Mouse (Mus musculus) adipose tissue, adult 10 weeks (tissue): ENCODE results near the gene Serpina3a. TPM values are rescaled to one million over a fixed set of nuclear protein-coding genes. Genes with fewer than 3 reads are reported as not detected.

ENCODE experiments used
- polyA plus RNA-seq: library from polyadenylated mRNA; stranded (reverse); fragments of 350-450 nt; fragmentation: Illumina TruSeq; extraction: RNeasy Lipid Tissue Mini Kit (QIAGEN cat#74804); gene quantifications from one replicate; pipeline ENCODE4 v1.2.3, GENCODE M21; 2014; ENCODE audit warnings: low read depth, low replicate concordance

The Serpina3a gene
- polyA plus RNA-seq, result 0.69 TPM

DNA sequence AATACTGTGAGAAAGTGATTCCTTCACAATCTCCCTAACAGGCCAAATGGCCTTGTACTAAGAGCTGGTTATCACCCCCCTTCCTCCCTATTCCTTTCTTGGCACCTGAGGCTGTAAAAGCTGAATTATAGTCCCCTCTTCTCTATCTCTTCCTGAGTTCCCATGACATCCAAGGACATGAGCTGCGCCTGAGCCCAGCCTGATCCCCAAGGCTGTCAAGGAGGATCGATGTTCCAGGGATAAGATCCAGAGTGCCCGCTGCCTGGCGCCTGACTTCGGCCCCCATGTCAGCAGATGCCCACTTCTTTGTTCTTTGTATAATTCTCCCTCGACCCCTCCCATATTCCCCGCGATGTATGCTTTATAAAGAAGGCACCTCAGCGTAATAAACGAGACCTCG, at the start of gene Serpina3a:
Gene Serpina3a (plus strand): TSS at position 392 of the 400 bp plus-strand sequence.

DNA sequence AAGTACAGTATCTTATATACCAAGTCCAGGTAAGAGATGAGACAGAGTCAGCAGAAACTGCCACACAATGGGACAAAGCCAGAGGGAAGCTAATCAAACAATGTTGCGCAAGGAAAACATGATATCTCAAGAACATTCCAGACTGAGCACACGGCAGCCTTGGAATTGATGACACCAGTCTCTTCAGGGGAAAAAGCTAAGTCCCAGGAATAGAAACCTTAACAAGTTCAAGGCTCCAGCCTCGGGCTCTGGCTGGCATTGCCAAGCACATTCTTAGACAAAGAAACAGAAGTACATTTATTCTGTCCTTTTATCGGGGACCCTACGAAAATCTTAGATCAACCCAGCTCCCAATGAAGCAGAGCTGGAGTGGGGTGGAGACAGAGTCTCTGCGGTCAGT, 11.8 kb upstream of the Serpina3a start, which contains the start of gene Serpina5:
Gene Serpina5 (plus strand): TSS at position 346 of the 400 bp plus-strand sequence.

DNA sequence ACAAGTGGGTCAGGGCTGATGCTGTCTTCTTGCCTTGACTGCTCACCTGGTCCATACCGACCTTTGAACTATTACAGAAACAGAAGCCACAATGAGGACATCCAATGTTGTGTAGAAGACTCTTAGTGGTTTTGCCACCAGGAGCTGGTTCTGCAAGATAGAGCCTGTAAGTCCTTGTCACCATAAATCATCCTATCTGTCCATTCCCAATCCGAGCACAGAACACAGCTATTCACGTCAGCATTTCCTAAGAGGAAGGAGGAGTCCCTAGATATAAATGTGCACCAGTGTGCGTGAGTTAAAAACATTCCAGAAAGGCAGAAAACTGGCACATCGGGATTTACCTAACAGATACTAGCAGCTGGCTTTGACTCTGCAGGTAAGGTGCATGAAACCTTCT, 15.2 kb downstream of the Serpina3a start, which contains the start of gene Serpina3b:
Gene Serpina3b (plus strand): TSS at position 301 of the 400 bp plus-strand sequence.

DNA sequence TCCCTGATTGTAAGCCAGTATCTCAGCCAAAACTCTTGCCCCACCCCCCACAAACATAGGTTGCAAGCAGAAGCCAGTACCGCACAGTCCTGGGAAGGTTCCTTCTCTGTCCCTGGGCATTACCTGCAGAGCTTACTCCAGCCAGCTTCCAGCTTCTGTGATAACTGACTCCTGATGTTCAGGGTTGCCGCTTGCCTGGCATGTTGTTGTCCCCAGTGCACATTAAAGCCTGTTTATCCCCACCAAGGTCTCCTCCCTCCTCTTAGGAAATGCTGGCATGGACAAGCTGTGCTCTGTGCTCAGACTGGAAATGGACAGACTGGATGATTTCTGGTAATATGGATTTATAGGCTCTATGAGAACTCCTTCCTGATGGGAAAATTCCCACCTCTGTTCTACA, 41.1 kb downstream of the Serpina3a start, which contains the start of gene Serpina3c:
Gene Serpina3c (minus strand): TSS at position 215 of the 400 bp plus-strand sequence.

Other genes with a start within 250 kb of the Serpina3a start
- 0.52 TPM for gene Serpina1a, start 249.2 kb upstream of the Serpina3a start, polyA plus RNA-seq
- not detected for gene Serpina1c, start 207.8 kb upstream of the Serpina3a start, polyA plus RNA-seq
- not detected for gene Serpina1e, start 153.7 kb upstream of the Serpina3a start, polyA plus RNA-seq
- not detected for gene Serpina11, start 122.8 kb upstream of the Serpina3a start, polyA plus RNA-seq
- not detected for gene Serpina9, start 99.0 kb upstream of the Serpina3a start, polyA plus RNA-seq
- gene Serpina12, start 68.3 kb upstream of the Serpina3a start, polyA plus RNA-seq, result not detected
- gene Serpina5, start 11.6 kb upstream of the Serpina3a start, polyA plus RNA-seq, result 2.0 TPM
- gene Serpina3b, start 15.3 kb downstream of the Serpina3a start, polyA plus RNA-seq, result 2.8 TPM
- 69.9 TPM for gene Serpina3c, start 41.1 kb downstream of the Serpina3a start, polyA plus RNA-seq
- gene Serpina3f, start 101.8 kb downstream of the Serpina3a start, polyA plus RNA-seq, result 0.61 TPM
- gene Serpina3g, start 123.5 kb downstream of the Serpina3a start, polyA plus RNA-seq, result 3.7 TPM
- gene Serpina3i, start 150.4 kb downstream of the Serpina3a start, polyA plus RNA-seq, result 0.86 TPM
- gene Serpina3j, start 201.8 kb downstream of the Serpina3a start, polyA plus RNA-seq, result 0.55 TPM
- 4.6 TPM for gene Serpina3k, start 225.8 kb downstream of the Serpina3a start, polyA plus RNA-seq
- gene Serpina3m, start 225.8 kb downstream of the Serpina3a start, polyA plus RNA-seq, result 3.7 TPM